Mouse (Mus musculus): ENCODE results near the gene Cltc. TPM values are rescaled to one million over a fixed set of nuclear protein-coding genes. Genes with fewer than 3 reads are reported as not detected.
"Not testable (repeated sequence)": the region's sequence is repeated elsewhere in the genome, so short reads cannot be mapped to it uniquely, and the experiment has no call there.

The Cltc gene
- total RNA-seq, 2 experiments from 2014 or later, result 129 to 155 TPM

- ATAC-seq (replicated peaks; ENCODE audit: poor library complexity, severe bottlenecking), result no peak
Observed at GRCm38 (mm10) chr11:86739470-86739869, 17.9 kb downstream of the Cltc start.

- ATAC-seq (replicated peaks; ENCODE audit: poor library complexity, severe bottlenecking), result peak; percentile 70
Observed at GRCm38 (mm10) chr11:86738956-86739355, 18.4 kb downstream of the Cltc start.

- ATAC-seq (replicated peaks; ENCODE audit: poor library complexity, severe bottlenecking), result not testable (repeated sequence)
Observed at GRCm38 (mm10) chr11:86738308-86738707, 19.1 kb downstream of the Cltc start.

- no peak for ATAC-seq (replicated peaks; ENCODE audit: poor library complexity, severe bottlenecking)
Observed at GRCm38 (mm10) chr11:86737301-86738000, 19.9 kb downstream of the Cltc start.

- no peak for ATAC-seq (replicated peaks; ENCODE audit: poor library complexity, severe bottlenecking)
Observed at GRCm38 (mm10) chr11:86734993-86735392, 22.4 kb downstream of the Cltc start.

GRCm38 (mm10) chr11:86734241-86734939, 23.0 kb downstream of the Cltc start:
- ATAC-seq (replicated peaks; ENCODE audit: poor library complexity, severe bottlenecking), result no peak

GRCm38 (mm10) chr11:86731443-86731842, 25.9 kb downstream of the Cltc start:
- no peak for ATAC-seq (replicated peaks; ENCODE audit: poor library complexity, severe bottlenecking)

- ATAC-seq (replicated peaks; ENCODE audit: poor library complexity, severe bottlenecking), result no peak
Observed at GRCm38 (mm10) chr11:86725607-86726006, 31.8 kb downstream of the Cltc start.

- ATAC-seq (replicated peaks; ENCODE audit: poor library complexity, severe bottlenecking), result no peak
Observed at GRCm38 (mm10) chr11:86724982-86725381, 32.4 kb downstream of the Cltc start.

- peak; percentile 90 for ATAC-seq (replicated peaks; ENCODE audit: poor library complexity, severe bottlenecking)
Observed at GRCm38 (mm10) chr11:86724004-86724403, 33.4 kb downstream of the Cltc start.

GRCm38 (mm10) chr11:86719390-86719789, 38.0 kb downstream of the Cltc start:
- peak; percentile 67 for ATAC-seq (replicated peaks; ENCODE audit: poor library complexity, severe bottlenecking)

- no peak for ATAC-seq (replicated peaks; ENCODE audit: poor library complexity, severe bottlenecking)
Observed at GRCm38 (mm10) chr11:86718369-86718768, 39.0 kb downstream of the Cltc start.

GRCm38 (mm10) chr11:86717306-86718065, 39.9 kb downstream of the Cltc start:
- peak; percentile 56 for ATAC-seq (replicated peaks; ENCODE audit: poor library complexity, severe bottlenecking)

GRCm38 (mm10) chr11:86714606-86715005, 42.8 kb downstream of the Cltc start:
- no peak for ATAC-seq (replicated peaks; ENCODE audit: poor library complexity, severe bottlenecking)

- ATAC-seq (replicated peaks; ENCODE audit: poor library complexity, severe bottlenecking), result no peak
Observed at GRCm38 (mm10) chr11:86701151-86701550, 56.2 kb downstream of the Cltc start.

- ATAC-seq (replicated peaks; ENCODE audit: poor library complexity, severe bottlenecking), result no peak
Observed at GRCm38 (mm10) chr11:86695461-86695860, 61.9 kb downstream of the Cltc start.

- no peak for ATAC-seq (replicated peaks; ENCODE audit: poor library complexity, severe bottlenecking)
Observed at GRCm38 (mm10) chr11:86692546-86692945, 64.8 kb downstream of the Cltc start.

- ATAC-seq (replicated peaks; ENCODE audit: poor library complexity, severe bottlenecking), result peak; percentile 58
Observed at GRCm38 (mm10) chr11:86691956-86692355, 65.4 kb downstream of the Cltc start.

GRCm38 (mm10) chr11:86691482-86691881, 65.9 kb downstream of the Cltc start:
- ATAC-seq (replicated peaks; ENCODE audit: poor library complexity, severe bottlenecking), result no peak

GRCm38 (mm10) chr11:86690383-86690782, 67.0 kb downstream of the Cltc start:
- ATAC-seq (replicated peaks; ENCODE audit: poor library complexity, severe bottlenecking), result no peak

GRCm38 (mm10) chr11:86685366-86685765, 72.0 kb downstream of the Cltc start:
- no peak for ATAC-seq (replicated peaks; ENCODE audit: poor library complexity, severe bottlenecking)
